ENCODE assay signal across 9 mouse cellular contexts in genomic region chr6:142962476-142962875, GRCm38 (mm10). TPM values are rescaled to one million over a fixed set of nuclear protein-coding genes. Genes with fewer than 3 reads are reported as not detected.
DNase-seq lines count a peak whose midpoint lies in the region; ATAC-seq and TF ChIP-seq lines count a peak whose summit lies in the region.
"Had no signal": no experiment of that assay in that cellular context is flagged by ENCODE, and none has a peak within 500 bp of the region (broad histone marks: within the 10 kb centered on the region; RNA-seq: fewer than 3 reads in every experiment).

No protein-coding gene starts in this region.

- H3K4me1 ChIP-seq in heart, embryonic 15.5 days (replicated peaks) = peaks cover 10% of the 10 kb centered on the region
- H3K4me1 ChIP-seq in embryonic facial prominence, embryonic 12.5 days = no peaks in the 10 kb centered on the region
- peaks cover 3% of the 10 kb centered on the region; the same call in 1 of the 2 replicates for H3K4me1 ChIP-seq in midbrain, embryonic 11.5 days (ENCODE audit: control insufficient read depth, insufficient read depth, low read length)
- no peaks in the 10 kb centered on the region for H3K4me1 ChIP-seq in stomach, postnatal 0 days (replicated peaks; ENCODE audit: control insufficient read depth, insufficient read depth)

- no peak for ATAC-seq in heart, embryonic 15.5 days (replicated peaks; ENCODE audit: insufficient number of reproducible peaks, insufficient read depth, low FRiP score, low read depth)
- peak; percentile 18 for ATAC-seq in CD4-positive, CD25-positive, alpha-beta regulatory T cell, adult 4 months
- ATAC-seq in embryonic facial prominence, embryonic 12.5 days (ENCODE audit: insufficient number of reproducible peaks, insufficient read depth, low FRiP score, low TSS enrichment) = no peak
- no peak for ATAC-seq in midbrain, embryonic 11.5 days (ENCODE audit: low FRiP score)
- ATAC-seq in stomach, postnatal 0 days (ENCODE audit: low FRiP score, low TSS enrichment) = no peak

- WGBS in heart, embryonic 15.5 days = 61% methylated on average over 10 of the region's 10 CpGs
- 75% methylated on average over 10 of the region's 10 CpGs for WGBS in embryonic facial prominence, embryonic 12.5 days
- 81% methylated on average over 10 of the region's 10 CpGs for WGBS in midbrain, embryonic 11.5 days
- WGBS in stomach, postnatal 0 days = 74% methylated on average over 10 of the region's 10 CpGs

- no peak for TF ChIP-seq CTCF in stomach, postnatal 0 days (IDR thresholded peaks at IDR 0.05; ENCODE audit: low read depth)

- H3K36me3 ChIP-seq in heart, embryonic 15.5 days = no peaks in the 10 kb centered on the region
- no peaks in the 10 kb centered on the region for H3K36me3 ChIP-seq in embryonic facial prominence, embryonic 12.5 days
- H3K36me3 ChIP-seq in midbrain, embryonic 11.5 days (ENCODE audit: control insufficient read depth, insufficient read depth, low read length) = no peaks in the 10 kb centered on the region
- no peaks in the 10 kb centered on the region for H3K36me3 ChIP-seq in stomach, postnatal 0 days (ENCODE audit: control insufficient read depth, insufficient read depth, low read length)

- no peak for DNase-seq in heart, postnatal 10 days
- DNase-seq in midbrain, embryonic 11.5 days (ENCODE audit: low spot score, missing footprints) = peak; percentile 71
- DNase-seq in frontal cortex, adult 2 months (ENCODE audit: extremely low spot score in 1 of 2, low spot score in 1 of 2) = no peak
- DNase-seq in stomach, postnatal 0 days (ENCODE audit: low spot score) = no peak
- DNase-seq in testis, postnatal 10 days (ENCODE audit: low spot score) = no peak

- intact Hi-C loops in heart, postnatal 10 days (cut with DNase I) = loop anchor here (10.0 kb wide), 2 partner anchors 148 to 438 kb away; no protein-coding TSS in a partner anchor

- H3K4me3 ChIP-seq in heart, embryonic 15.5 days = peak overlapping the region; percentile 63; the same call in 1 of the 2 replicates
- no peak overlapping the region for H3K4me3 ChIP-seq in embryonic facial prominence, embryonic 12.5 days
- H3K4me3 ChIP-seq in midbrain, embryonic 11.5 days (ENCODE audit: low read depth, low read length) = peak overlapping the region; percentile 0; the same call in 1 of the 2 replicates
- no peak overlapping the region for H3K4me3 ChIP-seq in stomach, postnatal 0 days (ENCODE audit: low read depth, low read length)

- H3K27me3 ChIP-seq in heart, embryonic 15.5 days = peaks cover 23% of the 10 kb centered on the region
- H3K27me3 ChIP-seq in embryonic facial prominence, embryonic 12.5 days = peaks cover 5% of the 10 kb centered on the region; the same call in 1 of the 2 replicates
- H3K27me3 ChIP-seq in midbrain, embryonic 11.5 days (ENCODE audit: control insufficient read depth, insufficient read depth, low read length) = no peaks in the 10 kb centered on the region
- no peaks in the 10 kb centered on the region; the same call in 1 of the 2 replicates for H3K27me3 ChIP-seq in stomach, postnatal 0 days (ENCODE audit: control insufficient read depth, insufficient read depth, low read length)

- no peak for TF ChIP-seq EP300 in stomach, postnatal 0 days (optimal IDR thresholded peaks at IDR 0.05)

- H3K27ac ChIP-seq in heart, embryonic 15.5 days = no peak overlapping the region
- no peak overlapping the region for H3K27ac ChIP-seq in embryonic facial prominence, embryonic 12.5 days
- no peak overlapping the region for H3K27ac ChIP-seq in midbrain, embryonic 11.5 days (ENCODE audit: low read depth, low read length)
- no peak overlapping the region for H3K27ac ChIP-seq in stomach, postnatal 0 days (replicated peaks)

- no peaks in the 10 kb centered on the region for H3K9me3 ChIP-seq in heart, embryonic 15.5 days (replicated peaks)
- no peaks in the 10 kb centered on the region for H3K9me3 ChIP-seq in embryonic facial prominence, embryonic 12.5 days
- H3K9me3 ChIP-seq in midbrain, embryonic 11.5 days (ENCODE audit: control insufficient read depth, low read length) = no peaks in the 10 kb centered on the region; the same call in 1 of the 2 replicates
- no peaks in the 10 kb centered on the region for H3K9me3 ChIP-seq in stomach, postnatal 0 days (ENCODE audit: control insufficient read depth, low read length)

- H3K9ac ChIP-seq in heart, embryonic 15.5 days = no peak overlapping the region
- no peak overlapping the region for H3K9ac ChIP-seq in embryonic facial prominence, embryonic 12.5 days
- no peak overlapping the region for H3K9ac ChIP-seq in midbrain, embryonic 11.5 days (ENCODE audit: low read length)
- no peak overlapping the region for H3K9ac ChIP-seq in stomach, postnatal 0 days (ENCODE audit: low read length)

- peak overlapping the region; percentile 99; the same call in 1 of the 2 replicates for H3K4me2 ChIP-seq in heart, embryonic 15.5 days
- H3K4me2 ChIP-seq in embryonic facial prominence, embryonic 12.5 days (replicated peaks) = peak overlapping the region; percentile 93; the same call in 1 of the 2 replicates
- H3K4me2 ChIP-seq in midbrain, embryonic 11.5 days = peak overlapping the region; percentile 90
- H3K4me2 ChIP-seq in stomach, postnatal 0 days (replicated peaks; ENCODE audit: low read depth) = no peak overlapping the region

RNA-seq across cellular contexts. Expression of gene St8sia1, which starts 1.8 kb away (rescaled TPM):
- 0.88 and 1.3 TPM in 2 replicates for polyA plus RNA-seq in heart, embryonic 15.5 days (2015; fragmentation: Nextera tagmentation; extraction: Ambion mirVana)
- total RNA-seq in heart, postnatal 10 days (2021) = 1 to 10 TPM in 1 of 2 experiments, under 1 TPM in 1; 0.89 to 1.3 TPM
- polyA plus RNA-seq in CD4-positive, CD25-positive, alpha-beta regulatory T cell, adult 4 months (2017; shearing (Covaris generic)) = 10 to 100 TPM; 11.2 to 12.4 TPM
- 2.8 and 2.9 TPM in 2 replicates for polyA plus RNA-seq in embryonic facial prominence, embryonic 12.5 days (2016; fragmentation: Nextera tagmentation; extraction: Ambion mirVana)
- polyA plus RNA-seq in midbrain, embryonic 11.5 days (2014; fragmentation: Nextera tagmentation; extraction: Ambion mirVana) = 3.8 and 5.4 TPM in 2 replicates
- 9.6 and 10.7 TPM in 2 replicates for polyA plus RNA-seq in frontal cortex, adult 2 months (2012; rRNA removed)
- 0.19 and 0.23 TPM in 2 replicates for polyA plus RNA-seq in stomach, postnatal 0 days (2015; fragmentation: Nextera tagmentation; extraction: Ambion mirVana)
- total RNA-seq: MEL had no signal

Comparison
In these comparisons a context has a peak if more than half of its experiments do, and no peak if none do; other contexts are left out.
1. H3K4me3 ChIP-seq: peak in heart, embryonic 15.5 days (single experiment) and midbrain, embryonic 11.5 days (single experiment); none in embryonic facial prominence, embryonic 12.5 days (single experiment) and stomach, postnatal 0 days (single experiment).